Mouse (Mus musculus) CD4-positive, CD25-positive, alpha-beta regulatory T cell, adult 4 months (primary cell): Measurements from ENCODE around the gene Cd81. TPM values are rescaled to one million over a fixed set of nuclear protein-coding genes. Genes with fewer than 3 reads are reported as not detected.
A peak's percentile ranks its signal among the peaks of the same experiment; 100 is the strongest.

Experiments used
- ATAC-seq: one replicate; pipeline ENCODE4 v1.8.0; 2017
- polyA plus RNA-seq, 2 experiments: library from polyadenylated mRNA; unstranded; fragments of 100-300 nt; shearing (Covaris generic); gene quantifications; one replicate each; pipeline ENCODE4 v1.2.1; 2017

Cd81 gene
- polyA plus RNA-seq, 2 experiments from 2014 or later = 290 to 354 TPM

DNA sequence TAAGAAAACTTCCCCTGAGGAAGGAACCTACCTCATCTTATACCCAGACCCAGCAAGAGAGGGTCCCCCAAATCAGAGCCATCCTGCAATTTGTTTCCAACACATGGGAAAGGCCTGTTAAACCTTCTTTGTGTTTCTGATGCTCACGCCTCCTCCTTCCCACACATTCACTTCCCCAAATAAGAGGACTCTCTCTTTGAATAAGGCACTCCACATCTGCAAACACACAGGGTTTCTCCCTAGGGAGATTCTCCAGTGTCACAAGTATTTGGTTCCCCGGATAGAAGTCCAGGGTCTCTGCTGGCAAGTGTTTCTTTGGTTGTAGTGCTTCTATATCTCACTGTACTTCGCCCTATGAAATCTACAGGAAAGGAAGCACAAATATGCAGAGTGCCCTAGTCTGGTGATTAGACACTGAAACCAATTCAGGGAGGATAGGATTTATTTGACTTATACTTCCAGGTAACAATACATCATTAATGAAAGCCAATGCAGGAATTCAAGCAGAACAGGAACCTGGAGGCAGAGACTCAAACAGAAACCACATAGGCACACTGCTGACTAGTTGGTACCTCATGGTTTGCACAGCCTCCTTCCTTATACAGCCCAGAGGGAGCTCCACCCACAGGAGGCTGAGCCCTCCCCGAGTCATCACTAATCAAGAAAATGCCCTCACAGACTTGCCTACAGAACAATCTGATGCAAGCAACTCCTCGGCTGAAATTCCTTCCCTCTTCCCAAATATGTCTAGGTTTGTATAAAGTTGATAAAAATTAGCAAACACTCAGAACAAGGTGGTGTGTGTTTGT is 31.0 kb upstream of the Cd81 start:
- ATAC-seq = peak; percentile 76

DNA sequence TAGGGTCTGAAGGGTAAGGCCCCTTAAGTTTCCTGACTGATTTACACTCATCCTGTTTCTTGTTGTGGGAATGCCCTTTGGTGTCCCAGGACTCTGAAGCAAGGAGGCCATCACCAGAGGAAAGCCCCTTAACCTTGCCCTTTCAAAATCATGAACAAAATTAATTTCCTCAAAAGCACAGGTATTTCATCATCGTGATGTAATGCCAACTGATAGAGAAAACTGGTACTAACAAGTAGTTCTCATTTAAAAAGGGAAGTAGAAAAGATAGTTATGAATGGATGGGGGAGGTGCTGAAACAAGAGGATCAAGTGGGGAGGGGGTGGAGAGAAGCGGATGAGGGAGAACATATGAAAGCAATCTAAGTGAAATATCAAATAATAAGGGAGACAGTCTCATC is 29.0 kb upstream of the Cd81 start:
- ATAC-seq = no peak

DNA sequence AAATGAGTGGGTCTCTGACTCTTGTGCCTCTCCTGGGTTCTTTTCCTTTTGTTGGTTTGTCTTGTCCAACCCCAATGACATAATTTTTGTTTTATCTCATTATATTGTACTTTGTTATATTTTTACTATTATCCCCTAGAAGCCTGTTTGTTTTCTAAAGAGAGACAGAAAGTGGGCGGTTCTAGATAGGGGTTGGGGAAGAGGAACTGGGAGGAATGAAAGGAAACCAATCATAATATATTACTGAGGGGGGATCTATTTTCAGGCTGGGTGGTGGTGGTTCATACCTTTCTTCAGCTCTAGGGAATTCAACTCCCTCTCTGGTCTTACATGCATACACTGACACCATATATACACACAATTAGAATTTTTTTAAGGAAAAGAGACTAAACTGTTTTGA is 28.2 kb upstream of the Cd81 start:
- ATAC-seq = no peak

DNA sequence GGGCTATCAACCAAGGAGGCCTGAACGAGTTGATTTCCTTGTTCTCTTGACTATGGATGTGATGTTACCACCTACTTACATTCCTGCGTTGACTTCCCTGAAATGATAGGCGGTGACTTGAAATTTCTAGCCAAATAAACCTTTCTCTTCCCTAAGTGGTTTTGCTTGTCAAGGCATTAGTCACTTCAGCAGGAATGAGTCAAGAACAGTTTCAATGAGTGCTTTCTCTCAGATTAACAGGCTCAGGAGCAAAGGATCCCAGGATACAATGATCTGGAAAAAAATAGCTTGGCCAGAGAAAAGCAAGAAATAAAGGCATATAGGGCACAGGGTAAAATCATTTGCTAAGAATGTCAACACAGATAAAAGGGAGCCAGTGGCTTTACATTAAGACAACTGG is 27.0 kb upstream of the Cd81 start:
- ATAC-seq = no peak

DNA sequence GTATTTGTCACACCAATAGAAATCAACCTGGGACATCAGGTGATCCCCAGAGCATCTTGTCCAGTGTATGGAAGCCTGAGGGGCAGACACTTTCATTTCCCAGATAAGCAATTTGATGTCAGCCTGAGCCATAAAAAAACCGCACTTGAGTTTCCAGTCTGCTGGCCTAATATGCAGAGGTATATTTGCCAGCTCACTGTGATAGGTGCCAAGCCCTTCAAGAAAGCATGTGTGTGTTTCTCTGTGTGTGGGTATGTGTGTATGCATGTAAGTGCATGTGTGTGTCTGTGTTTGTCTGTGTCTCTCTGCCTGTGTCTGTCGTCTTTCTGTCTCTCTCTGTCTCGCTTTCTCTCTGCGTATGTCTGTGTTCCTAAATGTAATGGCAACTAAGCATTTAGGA is 25.3 kb upstream of the Cd81 start:
- ATAC-seq = no peak

DNA sequence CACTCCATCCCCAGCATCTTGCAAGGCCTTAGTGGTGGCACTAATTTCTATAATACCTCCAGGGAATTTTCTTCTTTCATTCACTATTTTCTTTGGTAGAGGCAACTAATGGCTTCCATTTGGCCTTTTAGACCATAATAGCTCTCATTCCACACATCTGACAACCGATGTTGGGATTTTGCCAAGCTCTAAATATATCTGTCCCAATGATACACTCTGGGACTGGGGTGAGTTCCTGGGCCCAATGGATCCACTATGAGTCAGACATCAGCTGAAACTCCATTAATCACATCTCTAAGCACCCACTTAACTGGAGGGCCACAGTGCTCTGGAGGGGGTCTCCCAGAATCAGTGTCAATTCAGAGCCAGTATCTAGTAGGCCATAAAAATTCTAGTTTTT is 20.7 kb upstream of the Cd81 start:
- ATAC-seq = no peak

DNA sequence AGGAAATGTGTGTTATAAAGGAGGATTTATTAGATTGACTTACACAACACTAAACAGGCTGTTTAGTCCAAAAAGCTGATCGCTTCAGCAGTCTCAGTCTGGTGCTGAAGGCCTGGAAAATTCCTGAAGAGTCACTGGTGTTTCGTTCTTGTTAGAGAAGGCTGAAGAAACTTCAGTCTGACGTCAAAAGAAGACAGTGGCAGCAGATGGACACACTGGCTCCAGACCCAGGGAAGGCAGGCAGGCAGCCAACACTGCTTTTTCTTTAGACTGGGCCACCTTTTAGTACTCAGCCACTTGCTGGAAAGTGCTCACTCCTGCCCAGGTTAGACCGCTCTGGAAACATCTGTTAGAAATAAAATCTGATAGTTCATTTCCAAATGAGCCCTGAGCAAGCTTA is 19.0 kb upstream of the Cd81 start:
- no peak for ATAC-seq

DNA sequence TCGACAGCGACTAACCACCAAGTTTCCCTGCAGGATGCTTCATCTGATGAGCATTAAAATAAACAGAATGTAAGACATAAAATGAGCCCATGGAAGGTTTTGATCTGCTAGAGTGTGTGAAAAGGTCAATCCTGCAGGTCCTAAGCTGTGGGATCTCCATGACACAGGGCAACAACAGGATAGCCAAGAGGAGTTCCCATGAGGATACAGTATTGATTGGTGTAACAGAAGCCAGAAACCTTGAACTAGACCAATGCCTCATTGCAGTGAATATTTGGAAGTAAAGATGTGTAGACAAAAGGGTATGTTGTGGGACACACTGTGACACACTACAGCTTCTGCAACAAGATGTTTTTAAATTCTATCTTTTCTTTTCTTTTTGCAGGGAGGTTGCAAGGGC is 18.4 kb upstream of the Cd81 start:
- no peak for ATAC-seq

DNA sequence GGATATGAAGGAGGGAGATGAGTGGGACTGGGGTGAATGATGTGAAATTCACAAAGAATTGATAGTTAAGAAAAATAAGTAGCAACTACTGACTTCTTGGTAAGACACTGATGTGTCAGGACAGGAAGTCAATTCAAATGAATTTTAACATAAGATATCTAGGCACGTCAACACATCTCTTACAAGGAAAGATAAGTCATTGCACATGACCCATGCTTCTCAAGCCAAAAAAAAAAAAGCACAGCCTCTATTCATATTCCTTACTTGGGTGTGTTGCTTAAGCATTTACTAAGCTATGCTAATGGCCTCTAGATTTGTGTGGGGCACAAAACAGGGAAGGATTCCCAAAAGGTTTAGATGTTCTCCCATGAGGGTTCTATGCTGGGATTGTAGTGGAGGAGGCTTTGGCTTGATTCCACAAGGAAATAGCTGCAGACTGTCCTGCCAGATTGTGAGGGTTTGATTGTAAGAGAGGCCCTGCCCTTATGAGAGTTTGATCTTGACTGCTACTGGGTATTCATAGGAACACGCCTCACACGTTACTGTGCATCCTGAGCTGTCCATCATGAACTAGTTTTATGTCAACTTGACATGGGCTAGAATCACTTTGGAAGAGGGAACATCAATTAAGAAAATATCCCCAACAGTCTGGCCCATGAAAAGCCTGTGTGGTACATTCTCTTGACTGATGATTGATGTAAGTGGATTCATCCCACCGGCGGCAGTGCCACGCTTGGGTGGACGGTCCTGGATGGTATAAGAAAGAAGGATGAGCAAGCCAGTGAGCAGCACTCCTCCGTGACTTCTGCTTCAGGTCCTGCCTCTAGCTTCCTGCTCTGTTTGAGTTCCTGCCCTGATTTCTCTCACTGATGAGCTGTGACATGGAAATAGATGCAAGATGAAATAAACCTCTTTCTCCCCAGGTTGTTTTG is 17.8 kb upstream of the Cd81 start:
- no peak for ATAC-seq

DNA sequence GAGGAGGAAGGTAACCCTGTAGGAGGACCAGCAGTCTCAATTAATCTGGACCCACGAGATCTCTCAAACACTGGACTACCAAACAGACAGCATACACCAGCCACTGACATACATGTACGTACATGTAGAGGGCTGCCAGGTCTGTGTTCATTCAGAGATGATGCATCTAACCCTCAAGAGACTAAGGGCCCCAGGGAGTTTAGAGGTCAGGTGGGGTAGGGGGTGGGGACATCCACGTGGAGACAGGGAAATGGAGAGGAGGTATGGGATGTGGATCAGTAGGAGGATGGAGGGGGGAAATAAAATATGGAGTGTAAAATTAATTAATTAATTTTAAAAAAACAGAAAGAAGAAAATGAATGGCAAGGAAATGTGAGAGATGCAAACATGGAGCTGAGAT is 15.8 kb upstream of the Cd81 start:
- no peak for ATAC-seq

DNA sequence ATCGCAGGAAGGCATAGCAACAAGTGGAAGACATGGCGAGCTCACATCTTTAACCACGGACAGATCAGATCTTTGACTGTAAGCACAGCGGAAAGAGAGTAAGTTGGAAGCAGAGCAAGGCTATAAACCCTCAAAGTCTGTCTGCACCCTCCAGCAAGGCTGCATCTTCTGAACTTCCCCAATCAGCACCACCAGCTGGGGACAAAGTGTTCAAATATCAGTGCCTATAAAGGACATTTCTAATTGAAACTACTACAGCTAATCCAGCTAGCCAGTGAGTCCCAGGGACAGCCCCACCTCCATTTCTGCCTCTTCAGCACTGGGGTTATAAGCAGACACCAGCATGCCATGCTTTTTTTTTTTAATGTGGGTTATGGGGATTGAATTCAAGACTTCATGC is 15.2 kb upstream of the Cd81 start:
- no peak for ATAC-seq

DNA sequence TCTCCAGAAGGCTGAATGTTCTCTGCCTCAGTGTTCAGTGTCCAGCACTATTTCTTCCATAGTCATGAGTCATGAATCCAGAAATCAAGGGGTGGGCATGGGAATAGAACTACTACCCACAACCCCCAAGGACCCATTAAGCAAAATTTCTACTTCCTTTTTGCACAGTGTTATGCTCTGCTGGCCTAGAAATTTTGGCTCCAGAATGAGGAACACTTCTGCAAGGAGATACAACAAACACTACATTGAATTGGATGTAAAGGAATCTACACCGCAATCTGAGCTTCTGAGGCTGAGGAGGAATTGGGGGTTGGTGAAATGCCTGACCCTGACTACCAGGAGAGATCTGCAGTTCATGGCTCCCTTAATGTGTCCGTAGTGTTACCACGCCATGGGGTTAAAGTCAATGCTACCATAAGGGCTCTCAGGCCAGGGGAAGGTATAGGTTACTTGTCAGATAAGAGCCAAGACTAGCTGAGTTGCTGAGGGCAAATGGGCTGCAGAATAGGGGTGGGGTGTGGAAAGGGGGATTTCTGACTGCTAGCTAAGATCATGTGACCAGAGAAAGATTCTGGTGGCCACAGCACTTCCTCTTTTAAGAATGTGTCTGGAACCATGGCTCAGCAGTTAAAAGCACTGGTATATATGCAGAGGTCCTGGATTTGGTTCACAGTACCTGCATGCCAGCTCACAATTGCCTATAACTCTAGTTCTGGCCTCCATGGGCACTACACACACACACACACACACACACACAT is 14.2 kb upstream of the Cd81 start:
- peak; percentile 58 for ATAC-seq

DNA sequence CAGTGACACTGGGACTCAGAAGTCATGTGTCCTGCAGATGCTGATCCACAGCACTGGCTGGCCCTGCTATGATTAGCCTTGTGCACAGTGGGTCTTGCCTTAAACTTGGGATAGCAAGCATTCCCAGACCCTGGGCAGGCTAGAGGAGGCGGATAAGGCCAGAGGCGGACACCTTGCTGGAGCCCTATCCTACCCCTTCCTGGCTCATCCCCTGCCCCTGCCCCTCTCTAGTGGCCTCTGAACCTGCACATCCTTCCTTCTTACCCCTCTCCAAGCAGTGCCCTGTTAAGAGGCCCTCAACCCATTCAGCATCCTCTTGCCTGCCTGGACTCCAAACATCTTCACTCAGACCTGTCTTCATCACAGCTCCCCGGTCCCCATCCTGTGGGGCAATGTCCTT is 12.0 kb upstream of the Cd81 start:
- no peak for ATAC-seq

DNA sequence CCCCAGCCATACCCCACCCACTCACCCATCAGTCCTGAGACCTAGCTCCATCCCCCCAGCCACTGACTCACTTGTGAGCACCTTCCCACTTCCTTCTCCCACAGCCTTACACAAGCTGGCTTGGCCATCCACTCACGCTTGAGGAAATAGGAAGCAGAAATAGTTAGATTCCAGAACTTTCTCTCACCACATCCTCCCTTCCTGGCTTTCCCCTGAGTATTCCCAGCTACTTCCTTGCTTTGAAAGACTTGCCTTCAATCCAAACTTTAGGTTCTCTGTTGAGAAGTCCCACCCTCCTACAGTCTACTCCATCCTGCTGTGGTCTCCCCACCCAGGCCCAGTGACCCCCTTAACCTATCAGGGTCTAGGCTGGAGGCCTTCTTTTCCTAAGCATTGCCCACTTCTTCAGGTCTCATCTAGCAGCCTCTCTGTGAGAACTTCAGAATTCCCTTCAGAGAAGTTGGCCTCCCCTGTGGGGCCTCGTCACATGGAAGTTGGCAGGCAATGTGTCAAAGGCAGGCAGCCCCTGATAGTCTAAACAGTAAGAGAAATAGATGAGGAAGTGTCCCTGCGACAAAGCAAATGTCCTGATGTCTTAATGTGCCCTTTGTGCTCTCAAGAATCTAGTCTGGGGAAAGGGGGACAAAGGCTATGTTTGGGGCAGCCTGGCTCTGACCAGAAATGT is 11.3 kb upstream of the Cd81 start:
- ATAC-seq = no peak

DNA sequence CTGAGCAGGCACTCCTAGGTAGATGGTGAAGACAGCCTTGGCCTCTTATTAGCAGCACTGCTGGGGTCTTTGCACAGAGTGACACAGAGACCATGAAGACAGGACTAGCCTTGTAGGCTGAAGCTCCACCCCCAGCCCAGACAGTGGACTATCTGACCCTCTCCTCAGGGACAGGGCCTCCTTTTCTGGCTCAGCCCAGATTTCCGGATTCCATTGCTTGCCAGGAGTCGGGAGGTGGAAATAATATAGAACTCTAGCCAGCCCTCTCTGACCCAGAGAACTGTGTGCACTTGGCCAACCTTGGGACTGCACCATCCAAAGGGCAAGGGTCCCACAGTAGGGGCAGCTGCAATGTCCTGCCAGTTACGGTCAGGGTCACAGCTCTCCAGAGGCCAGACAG is 10.4 kb upstream of the Cd81 start:
- no peak for ATAC-seq

DNA sequence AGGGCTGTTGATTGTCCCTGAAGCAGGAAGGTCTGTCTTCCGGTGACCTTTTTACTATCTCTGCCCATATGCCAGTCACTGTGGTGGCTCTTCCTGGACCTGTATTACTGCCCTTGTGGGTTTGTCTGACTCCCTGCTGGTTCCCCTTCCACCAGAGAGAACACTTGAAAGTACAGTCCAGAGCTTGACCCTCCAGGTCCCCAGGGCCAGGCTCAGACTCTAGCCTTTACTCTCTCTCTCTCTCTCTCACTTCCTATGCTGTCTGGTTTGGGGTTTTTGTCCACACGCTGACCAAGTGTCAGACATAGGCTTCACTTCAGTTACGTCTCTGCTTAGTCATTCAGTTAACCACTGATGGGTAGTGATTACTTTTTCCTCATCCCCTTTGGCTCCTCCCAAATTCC is 9.6 kb upstream of the Cd81 start:
- ATAC-seq = no peak

DNA sequence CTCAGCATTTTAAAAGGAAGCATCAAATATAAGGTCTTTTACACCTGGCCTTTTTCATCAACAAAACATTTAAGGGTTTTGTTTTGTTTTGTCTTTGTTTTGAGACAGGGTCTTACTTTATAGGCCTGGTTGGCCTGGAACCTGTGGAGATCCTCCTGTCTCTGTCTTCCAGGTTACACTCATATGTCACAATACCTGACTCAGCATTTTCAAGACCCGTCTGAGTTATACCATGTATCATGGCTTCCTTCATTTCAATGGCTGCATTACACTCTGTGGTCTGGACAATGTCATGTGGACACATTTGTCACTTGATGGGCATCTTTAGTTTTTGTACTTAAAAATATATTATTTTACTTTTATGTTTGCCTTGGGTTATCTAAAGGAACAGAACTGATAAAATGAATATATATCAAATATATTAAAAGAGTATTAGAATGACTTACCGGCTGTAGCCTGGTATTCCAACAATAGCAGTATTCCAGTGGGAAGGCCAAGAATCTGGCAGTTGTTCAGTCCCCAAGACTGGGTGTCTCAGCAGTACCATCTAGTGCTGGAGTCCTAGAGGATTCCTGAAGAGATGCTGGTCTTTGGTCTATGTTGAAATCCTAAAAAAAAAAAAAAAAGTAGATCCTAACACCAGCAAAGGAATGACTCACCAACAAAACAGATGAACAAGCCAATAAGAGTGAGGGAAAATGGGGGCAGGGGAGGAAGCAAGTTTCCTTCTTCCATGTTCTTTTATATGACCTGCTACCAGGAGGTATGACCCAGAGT is 8.3 kb upstream of the Cd81 start:
- ATAC-seq = no peak

DNA sequence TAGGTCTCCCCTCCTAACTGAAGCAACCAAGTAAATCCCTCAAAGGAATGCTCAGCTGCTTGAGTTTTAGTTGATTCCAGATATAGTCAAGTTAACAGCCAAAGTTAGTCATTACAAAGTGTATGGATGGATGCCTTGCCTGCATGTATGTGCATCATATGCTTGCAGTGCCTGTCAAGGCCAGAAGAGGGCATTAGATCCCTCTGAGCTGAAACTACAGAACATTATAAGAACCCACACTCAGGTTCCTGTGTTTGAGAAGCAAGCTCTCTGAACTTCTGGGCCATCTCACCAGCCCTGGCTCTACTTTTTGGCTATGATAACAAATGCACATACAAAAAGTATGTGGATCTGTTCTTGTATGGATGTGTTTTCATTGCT is 7.7 kb upstream of the Cd81 start:
- no peak for ATAC-seq

DNA sequence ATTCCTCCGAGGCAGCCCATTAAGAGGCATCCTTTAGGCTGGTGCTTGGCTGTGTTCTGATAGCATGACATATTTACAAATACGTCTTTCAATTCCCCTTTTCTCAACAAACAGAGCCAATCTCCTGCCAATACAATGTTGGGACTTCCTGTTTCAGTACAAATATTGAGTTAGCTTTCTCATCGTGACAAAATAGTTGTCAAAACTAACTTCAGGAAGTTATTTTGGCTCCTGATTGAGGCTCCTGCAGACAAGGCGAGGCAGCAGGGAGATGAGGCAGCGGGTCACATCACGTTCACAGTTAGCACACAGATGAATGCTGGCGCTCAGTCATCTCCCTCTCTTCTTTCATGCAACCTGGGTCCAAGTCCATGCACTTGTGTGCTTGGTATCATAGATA is 6.2 kb upstream of the Cd81 start:
- no peak for ATAC-seq

DNA sequence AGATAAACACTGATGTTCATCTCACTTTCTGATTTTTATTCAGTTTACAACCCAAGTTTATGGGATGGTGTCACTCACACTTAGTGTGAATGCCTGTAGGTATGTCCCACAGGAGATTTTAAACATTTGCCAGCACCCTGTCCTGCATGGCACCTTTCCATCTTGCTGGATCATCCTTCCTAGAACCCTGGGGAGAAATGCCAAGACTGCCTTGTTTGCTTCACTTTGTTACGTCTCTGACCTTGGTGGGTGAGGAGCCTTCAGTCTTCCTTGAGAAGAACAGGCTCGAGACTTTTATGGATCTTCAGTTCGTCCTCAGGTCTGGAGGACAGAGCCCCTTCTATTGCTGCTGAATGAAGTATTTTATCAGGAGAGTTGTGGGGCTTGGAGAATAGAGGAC is 3.2 kb upstream of the Cd81 start:
- no peak for ATAC-seq

DNA sequence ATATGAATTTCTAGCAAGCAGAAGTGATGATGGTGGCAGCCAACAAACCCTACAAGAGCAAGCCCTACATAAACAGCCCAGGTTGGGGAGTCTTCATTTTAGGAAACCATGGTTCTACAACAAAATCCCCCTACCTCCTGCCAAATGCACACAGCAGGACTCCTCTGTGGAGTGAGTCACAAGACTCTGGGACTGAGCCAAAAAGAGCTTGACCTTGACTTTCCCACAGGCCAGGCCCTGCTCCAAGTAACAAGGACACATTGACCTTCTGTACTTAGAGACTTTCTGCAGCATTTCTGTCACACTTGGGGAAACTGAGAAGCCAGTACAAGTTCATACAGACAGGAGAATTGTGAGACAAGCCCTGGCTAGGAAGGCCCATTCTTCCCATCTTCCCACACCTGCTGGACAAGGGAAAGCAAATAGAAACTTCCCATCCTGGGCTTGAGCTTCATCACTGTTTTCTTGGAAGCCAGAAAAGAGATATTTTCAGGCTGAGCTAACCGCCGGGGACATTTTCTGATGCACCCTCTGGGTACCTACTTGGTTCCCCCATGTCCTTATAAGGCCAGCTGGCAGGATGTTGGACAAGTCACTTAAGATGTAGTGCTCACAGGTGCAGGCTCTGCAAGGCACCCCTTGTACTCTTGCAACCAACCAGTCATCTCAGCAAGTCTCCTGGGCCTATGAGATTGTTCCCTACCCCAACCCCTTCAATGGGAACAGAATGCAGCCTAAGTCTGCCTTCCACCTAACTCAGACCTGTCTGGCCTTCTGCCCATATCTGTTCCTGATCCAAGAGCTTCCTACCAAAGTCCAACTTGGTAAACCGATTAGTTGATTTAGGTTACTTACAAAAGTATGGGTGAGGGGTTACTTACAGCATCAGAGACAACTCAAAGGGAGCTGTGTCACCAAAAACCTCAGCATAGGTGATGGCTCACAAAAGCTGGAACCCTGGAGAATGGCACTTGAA is 2.4 kb upstream of the Cd81 start:
- ATAC-seq = no peak
